Mouse (Mus musculus): ENCODE data around the gene Mcub.

DNA sequence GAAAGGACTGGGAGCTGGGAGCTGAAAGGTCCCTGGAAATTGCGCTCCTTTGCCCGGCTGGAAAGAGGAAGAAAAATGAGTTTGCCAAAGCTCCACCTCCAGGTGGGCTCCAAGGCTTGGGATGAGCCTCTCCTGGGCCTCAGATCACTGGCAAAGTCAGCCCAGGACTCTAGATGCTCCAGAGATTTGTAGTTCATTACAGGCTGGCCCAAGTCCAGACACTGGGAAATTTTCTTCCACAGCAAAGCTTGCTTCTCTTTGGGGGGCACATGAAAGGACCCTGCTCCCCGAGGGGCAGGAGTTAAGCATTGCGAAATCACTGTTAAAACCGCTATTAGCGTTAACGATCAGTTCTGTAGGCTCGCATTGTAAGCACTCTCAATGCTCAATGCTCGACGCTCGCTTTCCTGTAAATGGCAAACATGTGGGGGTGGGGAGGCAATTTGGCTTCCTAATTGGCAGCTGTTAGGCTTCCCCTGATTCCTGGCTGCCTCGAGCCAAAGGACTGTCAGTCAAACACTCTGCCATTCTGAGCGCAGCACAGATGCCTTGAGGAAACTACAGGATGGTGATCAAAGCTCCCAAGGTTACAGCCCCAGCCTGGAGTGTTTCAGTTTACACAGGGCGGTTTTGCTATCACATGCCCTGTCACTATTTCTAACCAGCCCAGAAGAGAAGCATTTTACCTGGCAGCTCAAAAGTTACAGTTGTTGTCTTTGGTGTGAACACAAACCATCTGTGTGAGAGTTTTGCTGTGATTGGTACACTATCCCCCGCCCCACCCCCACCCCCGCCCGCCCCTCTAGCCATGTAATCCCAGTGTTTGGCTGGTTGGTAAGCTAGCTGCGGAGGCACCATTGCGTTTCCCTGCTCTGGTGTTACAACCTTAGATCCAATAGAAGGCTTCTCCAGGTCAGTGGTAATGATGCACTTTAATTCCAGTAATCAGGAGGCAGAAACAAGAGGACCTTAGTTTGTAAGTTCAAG is 816 bp upstream of the Mcub start:
- no peak for TF ChIP-seq CTCF (IDR thresholded peaks at IDR 0.05; ENCODE audit: borderline replicate concordance, extremely low read depth, insufficient read depth, insufficient read length)
- no peak for TF ChIP-seq POLR2A (IDR thresholded peaks at IDR 0.05; ENCODE audit: borderline replicate concordance, extremely low read depth, insufficient read depth, insufficient read length, poor library complexity, severe bottlenecking)
